In genomic region chr17:71234041-71234594, GRCm38 (mm10) we compare ENCODE assay signal across 14 mouse cellular contexts.
"Had no signal": no experiment of that assay in that cellular context is flagged by ENCODE, and none has a peak within 500 bp of the region (broad histone marks: within the 10 kb centered on the region; RNA-seq: fewer than 3 reads in every experiment).

No protein-coding gene starts in this region.

- DNase-seq: kidney, adult 8-10 months; kidney, postnatal 25 days; lung, embryonic 14.5 days; lung, postnatal 14 days; right cerebral cortex, postnatal 14 days; thymus, adult 2 months; thymus, postnatal 25 days had no signal

- ATAC-seq: intestine, postnatal 0 days had no signal

- H3K4me2 ChIP-seq: lung, embryonic 14.5 days; midbrain, embryonic 12.5 days; stomach, embryonic 15.5 days had no signal

- H3K9me3 ChIP-seq: limb, embryonic 10.5 days; megakaryocyte, embryonic 14.5 days; midbrain, embryonic 12.5 days; stomach, embryonic 15.5 days had no signal

- H3K27ac ChIP-seq: left cerebral cortex, adult 2 months; limb, embryonic 10.5 days; macrophage; midbrain, embryonic 12.5 days; stomach, embryonic 15.5 days had no signal

- H3K4me1 ChIP-seq: limb, embryonic 10.5 days; stomach, embryonic 15.5 days had no signal

- H3K9ac ChIP-seq: lung, embryonic 14.5 days; midbrain, embryonic 12.5 days; stomach, embryonic 15.5 days had no signal

- H3K4me3 ChIP-seq: left cerebral cortex, adult 2 months; limb, embryonic 10.5 days; megakaryocyte, embryonic 14.5 days; midbrain, embryonic 12.5 days; stomach, embryonic 15.5 days had no signal

- H3K27me3 ChIP-seq: megakaryocyte, embryonic 14.5 days; midbrain, embryonic 12.5 days; stomach, embryonic 15.5 days had no signal
